Mouse (Mus musculus): ENCODE results near the gene Gm4707.

GRCm38 (mm10) chr17:71460312-71460711, 594 bp upstream of the Gm4707 start:
- TF ChIP-seq CTCF (IDR thresholded peaks at IDR 0.05; ENCODE audit: control insufficient read depth, insufficient read depth, low read length), result no peak
- TF ChIP-seq POLR2A (IDR thresholded peaks at IDR 0.05; ENCODE audit: borderline replicate concordance, control insufficient read depth, low read depth, low read length), result no peak
